Mouse (Mus musculus): ENCODE results near the gene Gfra1. TPM values are rescaled to one million over a fixed set of nuclear protein-coding genes. Genes with fewer than 3 reads are reported as not detected.

Gfra1 gene
- polyA plus RNA-seq, 1 experiment from 2014 or later = 65.7 TPM

GRCm38 (mm10) chr19:58309620-58310275 lies 146.0 kb downstream of the Gfra1 start:
- H3K27me3 ChIP-seq = no peaks in the 10 kb centered on the region
- peak overlapping the region; percentile 87 for H3K27ac ChIP-seq
- H3K4me1 ChIP-seq (replicated peaks) = peaks cover 24% of the 10 kb centered on the region
- WGBS = 37% methylated on average over 14 of the region's 14 CpGs
- H3K4me3 ChIP-seq = no peak overlapping the region
- H3K9ac ChIP-seq = no peak overlapping the region
- peaks cover 12% of the 10 kb centered on the region for H3K9me3 ChIP-seq
- H3K4me2 ChIP-seq = peak overlapping the region; percentile 13; the same call in 1 of the 2 replicates
- ATAC-seq (ENCODE audit: low FRiP score) = peak; percentile 68; the same call in 1 of the 2 replicates
- H3K36me3 ChIP-seq = no peaks in the 10 kb centered on the region

GRCm38 (mm10) chr19:58301105-58301504 lies 154.6 kb downstream of the Gfra1 start:
- no peak overlapping the region for H3K27ac ChIP-seq
- H3K9ac ChIP-seq = no peak overlapping the region
- peaks cover 26% of the 10 kb centered on the region for H3K4me1 ChIP-seq (replicated peaks)
- H3K36me3 ChIP-seq = no peaks in the 10 kb centered on the region
- no peak overlapping the region for H3K4me2 ChIP-seq
- no peaks in the 10 kb centered on the region for H3K27me3 ChIP-seq
- 84% methylated on average over 7 of the region's 7 CpGs for WGBS
- ATAC-seq (ENCODE audit: low FRiP score) = no peak
- no peaks in the 10 kb centered on the region; the same call in 1 of the 2 replicates for H3K9me3 ChIP-seq
- H3K4me3 ChIP-seq = no peak overlapping the region

- H3K4me2 ChIP-seq = no peak overlapping the region
- H3K9ac ChIP-seq = no peak overlapping the region
- H3K4me3 ChIP-seq = no peak overlapping the region
- H3K27ac ChIP-seq = no peak overlapping the region
- H3K4me1 ChIP-seq (replicated peaks) = peaks cover 28% of the 10 kb centered on the region
- no peaks in the 10 kb centered on the region; the same call in 1 of the 2 replicates for H3K9me3 ChIP-seq
- 90% methylated on average over 2 of the region's 2 CpGs for WGBS
- H3K27me3 ChIP-seq = no peaks in the 10 kb centered on the region
- no peak for ATAC-seq (ENCODE audit: low FRiP score)
- no peaks in the 10 kb centered on the region for H3K36me3 ChIP-seq
Observed at GRCm38 (mm10) chr19:58297926-58298325, 157.8 kb downstream of the Gfra1 start.

DNA sequence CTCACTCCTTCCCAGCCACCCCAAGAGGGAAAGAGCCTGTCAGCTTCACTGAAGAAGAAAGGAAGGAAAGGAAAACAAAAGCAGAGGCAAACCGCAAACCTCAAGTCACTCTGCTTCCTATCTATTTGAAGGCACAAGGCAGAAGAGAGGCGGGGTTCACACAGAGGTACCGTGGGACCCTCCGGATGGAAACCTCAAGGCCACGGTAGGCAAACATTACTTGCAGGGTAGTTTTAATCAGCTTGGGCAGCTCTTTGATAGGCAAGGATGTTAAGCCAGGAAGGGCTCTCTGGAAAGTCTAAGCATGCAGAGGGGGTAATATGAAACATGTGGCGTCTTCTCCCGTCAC lies 158.9 kb downstream of the Gfra1 start:
- no peaks in the 10 kb centered on the region for H3K36me3 ChIP-seq
- no peaks in the 10 kb centered on the region for H3K27me3 ChIP-seq
- no peaks in the 10 kb centered on the region; the same call in 1 of the 2 replicates for H3K9me3 ChIP-seq
- no peak overlapping the region for H3K4me2 ChIP-seq
- WGBS = 61% methylated on average over 7 of the region's 7 CpGs
- peak overlapping the region; percentile 56; the same call in 1 of the 2 replicates for H3K27ac ChIP-seq
- H3K9ac ChIP-seq = no peak overlapping the region
- H3K4me1 ChIP-seq (replicated peaks) = peaks cover 28% of the 10 kb centered on the region
- H3K4me3 ChIP-seq = no peak overlapping the region
- no peak for ATAC-seq (ENCODE audit: low FRiP score)

- no peaks in the 10 kb centered on the region for H3K9me3 ChIP-seq
- no peaks in the 10 kb centered on the region for H3K36me3 ChIP-seq
- ATAC-seq (ENCODE audit: low FRiP score) = no peak
- peak overlapping the region; percentile 56; the same call in 1 of the 2 replicates for H3K27ac ChIP-seq
- WGBS = 83% methylated on average over 14 of the region's 14 CpGs
- peaks cover 28% of the 10 kb centered on the region for H3K4me1 ChIP-seq (replicated peaks)
- H3K9ac ChIP-seq = no peak overlapping the region
- no peak overlapping the region for H3K4me3 ChIP-seq
- no peak overlapping the region for H3K4me2 ChIP-seq
- no peaks in the 10 kb centered on the region for H3K27me3 ChIP-seq
Observed at GRCm38 (mm10) chr19:58295986-58296841, 159.5 kb downstream of the Gfra1 start.

DNA sequence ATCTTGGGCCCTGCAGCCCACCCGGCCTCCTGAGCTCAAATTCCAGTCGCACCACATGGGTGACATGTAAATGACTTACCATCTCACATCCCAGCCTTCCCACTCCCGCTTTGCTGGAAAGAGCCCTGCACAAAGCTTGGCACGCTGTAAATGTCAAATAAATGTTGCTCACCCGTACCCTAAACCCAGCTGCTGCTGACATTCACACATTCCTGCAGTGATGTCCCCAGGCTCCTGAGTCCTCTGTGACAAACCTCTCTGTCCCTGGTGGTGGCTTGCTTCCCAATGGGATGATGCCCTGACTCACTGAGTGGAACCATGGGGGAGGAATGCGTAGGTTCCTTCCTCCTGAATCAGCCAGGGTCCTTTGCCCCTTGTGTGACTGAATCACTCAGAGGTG lies 167.6 kb downstream of the Gfra1 start:
- 85% methylated on average over 6 of the region's 6 CpGs for WGBS
- Histone ChIP-seq H3K9ac (no peak overlapping the region), H3K4me3 (no peak overlapping the region), H3K4me1 (replicated peaks) (no peaks in the 10 kb centered on the region), H3K27me3 (0 out of 2 replicates have a peak, but pooled peaks cover 2% of the 10 kb centered on the region), H3K36me3 (no peaks in the 10 kb centered on the region), H3K9me3 (no peaks in the 10 kb centered on the region), H3K27ac (no peak overlapping the region), H3K4me2 (no peak overlapping the region)
- ATAC-seq (ENCODE audit: low FRiP score) = no peak

GRCm38 (mm10) chr19:58275281-58275680 lies 180.4 kb downstream of the Gfra1 start:
- ATAC-seq (ENCODE audit: low FRiP score) = no peak
- WGBS = 58% methylated on average over 9 of the region's 9 CpGs
- no peak overlapping the region for H3K9ac ChIP-seq

GRCm38 (mm10) chr19:58271815-58272214 lies 183.9 kb downstream of the Gfra1 start:
- Histone ChIP-seq H3K9me3 (no peaks in the 10 kb centered on the region), H3K27ac (no peak overlapping the region), H3K27me3 (no peaks in the 10 kb centered on the region), H3K36me3 (no peaks in the 10 kb centered on the region), H3K9ac (no peak overlapping the region), H3K4me3 (no peak overlapping the region), H3K4me1 (replicated peaks) (peaks cover 4% of the 10 kb centered on the region; the same call in 1 of the 2 replicates), H3K4me2 (no peak overlapping the region)
- 91% methylated on average over 8 of the region's 8 CpGs for WGBS
- no peak for ATAC-seq (ENCODE audit: low FRiP score)

More at GRCm38 (mm10) chr19:58275281-58275680, 180.4 kb downstream of the Gfra1 start:
- no peaks in the 10 kb centered on the region for H3K36me3 ChIP-seq
- no peak overlapping the region for H3K4me3 ChIP-seq
- 0 out of 2 replicates have a peak, but pooled peaks cover 16% of the 10 kb centered on the region for H3K4me1 ChIP-seq (replicated peaks)
- H3K4me2 ChIP-seq = no peak overlapping the region
- no peaks in the 10 kb centered on the region for H3K9me3 ChIP-seq
- H3K27ac ChIP-seq = no peak overlapping the region
- H3K27me3 ChIP-seq = no peaks in the 10 kb centered on the region

DNA sequence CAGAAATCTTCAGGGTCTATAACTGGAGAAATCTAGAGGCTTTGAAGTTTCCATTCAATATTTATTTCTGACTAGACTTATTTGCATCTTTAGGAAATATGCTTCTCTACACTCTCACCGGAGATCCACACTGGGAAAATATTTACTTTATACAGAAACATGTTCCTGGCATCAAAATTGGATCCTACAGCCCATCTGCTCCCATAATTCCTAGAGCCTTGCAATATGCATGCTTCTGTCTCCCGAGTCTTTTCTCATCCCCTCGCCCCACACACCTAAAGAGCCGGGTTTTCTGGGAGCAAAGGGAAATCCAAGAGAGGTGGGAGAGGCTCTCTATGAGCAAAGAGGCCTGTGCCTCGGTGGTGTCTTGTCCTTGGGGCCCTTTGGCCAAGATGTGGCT lies 184.9 kb downstream of the Gfra1 start:
- H3K9me3 ChIP-seq = no peaks in the 10 kb centered on the region
- peaks cover 3% of the 10 kb centered on the region; the same call in 1 of the 2 replicates for H3K36me3 ChIP-seq
- no peak overlapping the region for H3K4me3 ChIP-seq
- H3K4me2 ChIP-seq = no peak overlapping the region
- H3K27me3 ChIP-seq = no peaks in the 10 kb centered on the region
- H3K27ac ChIP-seq = no peak overlapping the region
- 81% methylated on average over 5 of the region's 5 CpGs for WGBS
- peaks cover 4% of the 10 kb centered on the region for H3K4me1 ChIP-seq (replicated peaks)
- no peak overlapping the region for H3K9ac ChIP-seq
- ATAC-seq (ENCODE audit: low FRiP score) = no peak

GRCm38 (mm10) chr19:58268476-58268875 lies 187.2 kb downstream of the Gfra1 start:
- Histone ChIP-seq H3K4me1 (replicated peaks) (no peaks in the 10 kb centered on the region; the same call in none of the 2 replicates), H3K9ac (no peak overlapping the region), H3K36me3 (peaks cover 3% of the 10 kb centered on the region; the same call in 1 of the 2 replicates), H3K4me3 (no peak overlapping the region), H3K27me3 (0 out of 2 replicates have a peak, but pooled peaks cover 4% of the 10 kb centered on the region), H3K27ac (no peak overlapping the region), H3K9me3 (no peaks in the 10 kb centered on the region), H3K4me2 (no peak overlapping the region)
- ATAC-seq (ENCODE audit: low FRiP score) = no peak
- WGBS = 69% methylated on average over 4 of the region's 4 CpGs

DNA sequence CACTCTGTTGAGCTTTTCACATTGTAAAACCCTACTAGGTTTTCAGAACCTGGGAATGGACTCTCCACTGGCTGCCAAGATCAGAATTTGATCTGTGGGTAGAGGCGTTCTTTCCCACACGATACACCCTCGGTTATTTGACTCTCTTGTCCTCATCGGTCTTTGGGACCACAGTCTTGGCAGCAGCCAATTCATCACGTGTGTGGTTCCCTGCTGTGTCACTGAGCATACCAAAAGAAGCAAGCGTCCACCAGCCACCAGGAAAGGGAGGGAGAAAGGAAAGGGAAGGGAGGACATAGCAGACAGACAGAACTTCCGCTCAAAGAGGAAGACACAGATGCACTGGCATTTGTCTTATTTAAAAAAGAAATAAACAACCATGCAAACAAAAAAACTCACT lies 189.1 kb downstream of the Gfra1 start:
- H3K27ac ChIP-seq = no peak overlapping the region
- ATAC-seq (ENCODE audit: low FRiP score) = no peak
- no peak overlapping the region for H3K4me3 ChIP-seq
- H3K36me3 ChIP-seq = peaks cover 3% of the 10 kb centered on the region; the same call in 1 of the 2 replicates
- peaks cover 9% of the 10 kb centered on the region; the same call in 1 of the 2 replicates for H3K27me3 ChIP-seq
- H3K4me1 ChIP-seq (replicated peaks) = peaks cover 4% of the 10 kb centered on the region
- H3K4me2 ChIP-seq = no peak overlapping the region
- H3K9me3 ChIP-seq = no peaks in the 10 kb centered on the region
- no peak overlapping the region for H3K9ac ChIP-seq
- 26% methylated on average over 7 of the region's 7 CpGs for WGBS

GRCm38 (mm10) chr19:58260934-58261333 lies 194.8 kb downstream of the Gfra1 start:
- H3K9ac ChIP-seq = no peak overlapping the region
- peaks cover 3% of the 10 kb centered on the region; the same call in 1 of the 2 replicates for H3K36me3 ChIP-seq
- no peak overlapping the region for H3K27ac ChIP-seq
- peaks cover 26% of the 10 kb centered on the region for H3K4me1 ChIP-seq (replicated peaks)
- no peak overlapping the region for H3K4me3 ChIP-seq
- H3K27me3 ChIP-seq = peaks cover 12% of the 10 kb centered on the region; the same call in 1 of the 2 replicates
- H3K9me3 ChIP-seq = no peaks in the 10 kb centered on the region
- H3K4me2 ChIP-seq = no peak overlapping the region
- no peak for ATAC-seq (ENCODE audit: low FRiP score)
- 79% methylated on average over 8 of the region's 8 CpGs for WGBS
